Mouse (Mus musculus) adrenal gland, adult 18-20 months (tissue): ENCODE data around the gene Eif4g3. TPM values are rescaled to one million over a fixed set of nuclear protein-coding genes. Genes with fewer than 3 reads are reported as not detected.

Source experiments
- DNase-seq, 2 experiments: peaks; one replicate each; pipeline ENCODE4 v3.0.0; 2021 to 2022; ENCODE audit warnings: low spot score in 2 of 2
- total RNA-seq, 2 experiments: library from RNA; stranded (reverse); gene quantifications; 1 replicate in 1 of 2; 2 replicates in 1 of 2; pipeline ENCODE4 v1.2.3; 2021

Eif4g3 gene
- total RNA-seq, 2 experiments from 2014 or later: 67.3 to 131 TPM

DNA sequence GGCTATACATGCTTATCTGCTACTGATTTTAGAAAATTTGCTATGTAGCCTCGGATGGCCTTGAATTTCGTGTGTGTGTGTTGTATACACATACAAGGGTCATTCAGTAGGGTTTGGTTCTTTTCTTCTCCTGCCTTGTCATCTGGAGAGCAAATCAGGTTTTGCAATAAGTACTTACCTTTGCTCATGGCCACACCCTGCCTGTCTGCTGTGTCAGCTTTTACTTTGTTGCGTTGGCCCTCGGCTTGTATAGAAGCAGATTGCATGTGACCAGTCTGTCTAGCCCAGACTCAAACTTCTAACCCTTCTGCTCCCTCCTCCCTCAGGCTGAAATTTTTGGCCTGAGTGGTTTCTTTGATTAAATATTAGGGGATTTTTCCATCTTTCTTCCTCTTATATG is 157.2 kb downstream of the Eif4g3 start:
- no peak for DNase-seq

DNA sequence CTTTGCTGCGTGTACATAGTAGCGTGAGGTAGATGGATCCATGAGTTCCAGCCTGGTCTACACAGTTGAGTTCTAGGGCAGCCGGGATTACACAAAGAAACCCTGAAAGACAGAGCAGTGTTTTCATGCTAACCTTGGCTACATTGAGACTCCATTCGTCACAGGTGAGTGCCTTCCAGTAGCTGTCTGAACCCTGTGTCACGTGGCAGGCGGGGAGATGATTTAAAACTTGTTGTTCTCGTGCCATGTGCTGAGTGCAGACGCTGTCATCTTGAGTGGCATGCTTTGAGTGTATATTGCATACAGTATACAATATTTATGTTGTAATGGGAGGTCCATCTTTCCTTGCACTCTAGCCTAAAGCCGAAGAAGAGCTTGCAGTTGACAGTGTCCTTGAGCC is 158.4 kb downstream of the Eif4g3 start:
- no peak for DNase-seq

DNA sequence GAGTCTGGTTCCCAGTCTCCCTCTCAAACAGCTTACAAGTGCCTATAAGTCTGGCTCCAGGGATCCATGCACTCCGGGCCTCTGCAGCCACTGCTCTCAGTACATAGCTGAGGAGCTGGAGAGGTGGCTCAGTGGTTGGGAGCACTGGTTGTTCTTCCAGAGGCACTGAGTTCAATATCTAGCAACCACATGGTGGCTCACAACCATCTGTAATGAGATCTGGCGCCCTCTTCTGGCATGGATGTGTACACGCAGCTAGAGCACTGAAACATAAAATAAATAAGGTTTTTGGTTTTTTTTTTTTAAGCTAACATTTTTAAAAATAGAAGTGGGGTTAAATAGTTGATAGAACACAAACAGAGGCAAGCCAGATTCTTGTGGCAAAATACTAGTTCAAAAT is 161.2 kb downstream of the Eif4g3 start:
- DNase-seq: peak; percentile 41 to 54

DNA sequence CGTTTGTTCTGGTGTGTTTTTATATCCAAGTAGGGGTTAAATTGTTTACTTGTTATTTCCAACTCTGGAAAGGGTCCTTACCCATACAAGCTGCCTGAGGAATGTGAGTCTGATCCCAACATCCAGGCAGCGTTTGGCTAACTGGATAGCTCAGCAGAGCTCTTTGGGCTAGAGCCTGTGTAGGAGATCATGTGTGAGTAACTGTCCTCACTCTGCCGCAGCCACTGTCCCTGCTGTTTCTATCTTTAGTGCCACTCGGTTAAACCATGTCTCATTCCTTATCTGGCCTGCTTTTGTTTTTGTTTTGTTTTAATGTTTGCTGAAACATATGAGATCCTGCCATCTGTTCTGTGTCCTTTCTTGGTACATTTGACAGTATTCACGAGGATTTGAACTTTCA is 168.1 kb downstream of the Eif4g3 start:
- no peak for DNase-seq

DNA sequence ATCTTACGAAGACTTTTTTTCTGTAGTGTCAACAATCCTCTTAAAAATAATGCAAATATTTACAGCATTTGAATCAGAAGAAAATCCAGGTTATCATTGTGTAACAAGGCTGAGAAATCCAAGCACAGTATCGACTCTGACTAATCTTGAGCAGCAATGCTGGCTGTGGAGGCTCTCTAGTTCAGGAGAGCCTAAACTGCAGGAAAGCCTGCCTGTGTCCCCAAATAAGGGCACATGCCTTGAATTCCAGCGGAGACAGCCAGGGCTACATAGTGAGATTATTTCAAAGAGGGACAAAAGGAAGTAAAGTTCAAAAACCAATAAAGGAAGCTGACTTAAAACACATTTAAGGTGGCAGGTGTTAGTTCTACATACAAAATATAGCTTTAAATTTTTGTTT is 168.7 kb downstream of the Eif4g3 start:
- no peak for DNase-seq

DNA sequence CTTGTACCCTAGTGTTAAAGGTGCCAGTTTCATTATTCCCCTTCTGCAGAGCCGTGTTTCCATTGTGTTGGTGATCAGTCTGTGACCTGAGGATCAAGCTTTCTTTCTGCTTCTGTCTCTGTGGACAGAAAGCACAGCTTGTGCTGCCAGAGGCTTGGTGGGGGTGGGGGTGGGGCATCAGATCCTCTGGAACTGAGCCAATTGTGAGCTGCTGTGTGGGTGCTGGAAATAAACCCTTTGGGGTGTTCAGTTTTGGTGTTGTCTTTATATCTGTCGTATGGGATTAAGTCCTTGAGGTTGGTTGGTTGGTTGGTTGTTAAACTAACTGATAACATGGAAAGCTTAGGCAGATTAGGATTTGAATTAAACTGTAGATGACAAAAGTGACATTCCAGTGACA is 171.0 kb downstream of the Eif4g3 start:
- no peak for DNase-seq

DNA sequence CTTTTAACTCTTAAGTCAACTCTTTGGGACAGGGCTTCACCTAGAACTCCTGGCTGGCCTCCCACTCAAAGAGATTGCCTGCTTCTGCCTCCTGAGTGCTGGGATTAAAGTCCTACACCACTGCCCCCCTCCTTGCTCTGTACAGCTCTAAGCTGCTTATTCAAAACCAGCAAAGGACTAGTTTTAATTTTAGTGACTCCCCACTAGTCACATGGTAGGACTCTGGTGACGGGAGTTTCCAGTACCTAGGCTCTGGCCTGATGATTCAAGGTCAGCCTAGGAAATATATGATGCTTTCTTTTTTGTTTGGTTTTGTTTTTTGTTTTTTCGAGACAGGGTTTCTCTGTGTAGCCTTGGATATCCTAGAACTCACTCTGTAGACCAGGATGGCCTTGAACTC is 172.0 kb downstream of the Eif4g3 start:
- DNase-seq: no peak

DNA sequence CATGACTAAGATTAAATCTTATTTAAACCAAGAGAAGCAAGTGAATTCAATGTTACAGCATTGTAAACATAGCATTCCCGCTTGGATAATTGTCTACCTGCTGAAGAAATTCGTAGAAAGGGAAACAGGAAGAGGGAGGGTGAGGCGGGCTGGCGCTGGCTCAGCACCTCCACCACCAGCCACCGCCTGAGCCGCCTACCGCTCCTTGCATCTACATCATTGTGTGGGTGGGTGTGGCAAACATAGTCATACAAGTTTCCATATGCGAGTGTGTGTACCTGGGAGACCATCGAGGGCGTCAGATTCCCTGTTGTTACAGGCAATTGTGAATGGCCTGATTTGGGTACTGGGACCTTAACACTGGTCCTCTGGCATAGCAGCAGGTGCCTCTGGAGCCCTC is 173.7 kb downstream of the Eif4g3 start:
- no peak for DNase-seq

DNA sequence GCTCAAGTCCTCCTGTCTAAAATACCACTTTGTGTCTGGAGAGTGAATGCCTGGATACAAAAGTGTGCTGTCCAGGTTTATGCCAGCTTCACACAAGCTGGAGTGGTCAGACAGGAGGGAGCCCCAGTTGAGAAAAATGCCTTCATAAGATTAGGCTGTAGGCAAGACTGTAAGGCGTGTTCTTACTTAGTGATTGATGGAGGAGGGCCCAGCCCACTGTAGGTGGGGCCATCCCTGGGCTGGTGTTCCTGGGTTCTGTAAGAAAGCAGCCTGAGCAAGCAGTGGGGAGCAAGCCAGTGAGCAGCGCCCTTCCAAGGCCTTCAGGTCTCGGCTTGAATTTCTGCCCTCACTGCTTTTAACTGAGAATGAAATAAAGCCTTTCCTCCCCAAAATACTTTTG is 175.3 kb downstream of the Eif4g3 start:
- DNase-seq: no peak

DNA sequence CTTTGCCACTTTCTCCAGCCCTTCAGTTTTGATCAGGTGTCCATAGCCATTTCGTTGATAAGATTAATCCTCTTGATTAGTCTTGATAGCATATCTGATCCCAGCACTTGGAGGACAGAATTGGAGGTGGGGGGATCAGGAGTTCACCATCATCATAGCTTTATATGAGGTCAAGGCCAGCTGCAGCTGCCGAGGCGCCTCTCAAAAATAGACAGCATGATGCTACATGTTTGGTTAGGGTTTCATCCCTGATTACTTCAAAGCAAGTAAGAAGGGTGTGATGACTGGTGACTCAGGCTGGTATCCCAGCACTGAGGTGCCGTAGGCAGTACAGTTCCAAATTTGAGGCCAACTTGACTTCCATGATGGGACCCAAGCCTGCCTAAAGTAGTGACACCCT is 176.6 kb downstream of the Eif4g3 start:
- no peak for DNase-seq

DNA sequence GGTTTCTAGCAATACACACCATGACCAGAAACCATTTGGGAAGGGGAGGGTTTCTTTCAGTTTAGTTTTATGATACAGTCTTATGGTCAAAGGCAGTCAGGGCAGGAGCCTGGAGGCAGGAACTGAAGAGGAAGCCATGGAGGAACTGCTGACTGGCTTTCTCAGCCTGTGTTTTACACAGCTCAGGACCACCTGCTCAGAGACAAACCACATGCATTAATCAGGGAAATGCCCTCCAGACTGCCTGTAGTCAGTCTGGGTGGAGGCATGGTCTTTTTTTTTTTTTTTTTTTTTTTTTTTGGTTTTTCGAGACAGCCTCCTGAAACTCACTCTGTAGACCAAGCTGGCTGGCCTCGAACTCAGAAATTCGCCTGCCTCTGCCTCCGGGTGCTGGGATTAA is 179.9 kb downstream of the Eif4g3 start:
- DNase-seq: no peak

DNA sequence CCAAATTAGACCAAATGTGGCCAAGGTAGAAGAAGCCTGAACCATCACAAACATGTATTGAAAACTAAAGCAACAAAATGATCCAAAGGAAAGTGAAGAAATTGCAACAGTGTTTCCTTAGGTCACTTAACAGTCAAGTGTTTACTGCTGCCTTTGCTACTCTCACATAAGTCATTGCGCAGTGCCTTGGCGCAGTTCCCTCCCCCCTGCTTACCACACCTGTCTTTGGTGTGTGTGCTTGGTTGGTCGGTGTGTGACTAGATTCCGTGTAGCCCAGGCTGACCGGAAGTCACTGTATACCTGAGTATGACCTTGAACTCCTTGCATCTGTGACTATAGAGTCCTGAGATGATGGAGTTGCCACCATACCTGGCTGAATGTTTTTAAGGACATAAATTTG is 186.6 kb downstream of the Eif4g3 start:
- DNase-seq: no peak

DNA sequence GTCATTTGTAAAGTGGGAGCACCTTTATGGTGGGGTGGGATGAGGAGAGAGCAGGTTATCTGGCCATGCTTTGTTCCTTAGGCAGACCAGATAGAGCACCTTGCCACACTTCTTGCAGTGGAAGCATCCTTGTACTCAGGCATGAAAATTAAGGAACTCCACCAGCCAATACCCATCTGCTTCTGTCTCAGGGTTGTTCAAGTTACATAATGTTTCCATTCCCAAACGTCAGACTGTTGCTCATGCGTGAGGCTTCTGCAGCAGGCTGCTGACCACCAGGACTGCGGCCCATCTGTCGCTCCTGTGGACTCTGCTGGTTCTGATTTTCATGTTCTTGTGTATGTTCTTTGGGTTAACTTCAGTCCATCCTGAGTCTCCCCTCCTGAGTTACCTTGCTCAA is 187.9 kb downstream of the Eif4g3 start:
- DNase-seq: no peak

DNA sequence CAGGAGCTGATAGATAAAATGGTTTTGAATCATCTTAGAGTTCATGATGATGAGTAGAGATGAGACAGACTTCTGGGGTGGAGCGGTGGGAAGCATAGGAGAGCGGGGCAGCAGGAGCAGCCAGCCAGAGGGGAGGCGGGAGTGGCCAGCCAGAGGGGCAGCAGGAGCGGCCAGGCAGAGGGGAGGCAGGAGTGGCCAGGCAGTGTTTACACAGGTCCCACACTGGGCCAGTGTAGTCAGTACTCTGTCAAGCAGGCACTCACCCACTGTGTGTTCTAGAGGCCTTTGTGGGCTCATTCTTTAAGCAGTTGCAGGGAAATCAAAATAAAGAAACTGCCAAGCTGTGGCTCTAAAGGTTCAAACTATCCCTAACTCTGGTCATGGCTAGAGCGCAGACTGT is 191.2 kb downstream of the Eif4g3 start:
- DNase-seq: no peak

DNA sequence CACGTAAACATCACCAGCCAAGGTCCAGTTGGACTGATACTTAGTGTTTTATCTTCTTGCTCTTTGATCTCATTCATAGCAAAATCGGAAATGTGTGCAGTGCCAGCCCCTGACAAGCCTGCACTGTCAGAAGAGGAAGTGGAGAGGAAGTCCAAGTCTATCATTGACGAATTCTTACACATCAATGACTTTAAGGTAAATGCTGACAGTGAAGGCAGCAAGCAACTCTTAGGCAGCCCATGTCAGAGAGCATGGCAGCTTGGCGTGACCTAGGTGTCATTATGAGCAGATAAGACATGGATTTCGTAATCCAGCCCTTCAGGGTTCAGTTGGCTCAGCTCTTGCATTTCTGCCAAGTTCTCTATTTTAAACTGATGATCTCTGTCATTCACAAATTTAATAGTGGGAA is 191.8 kb downstream of the Eif4g3 start:
- DNase-seq: peak in 1 of 2 experiments; percentile 18

DNA sequence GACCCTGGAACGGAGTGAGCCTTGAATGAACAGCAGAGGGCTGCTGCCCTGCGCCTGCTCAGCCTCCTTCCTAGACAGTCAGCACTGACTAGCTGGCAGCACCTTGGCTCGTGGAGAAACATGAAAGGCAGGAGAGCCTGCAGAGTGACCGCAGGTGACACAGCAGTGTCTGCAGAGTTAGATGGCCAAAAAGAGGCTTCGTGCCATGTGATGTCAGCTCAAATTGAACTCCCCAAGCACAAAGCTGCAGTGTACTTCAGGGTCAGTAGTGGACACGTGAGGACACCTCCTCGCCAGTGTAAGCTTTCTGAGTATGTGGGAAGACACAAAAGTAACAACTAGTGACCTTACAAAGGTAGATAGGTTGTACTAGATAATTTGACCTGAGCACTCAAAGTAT is 193.1 kb downstream of the Eif4g3 start:
- DNase-seq: no peak

DNA sequence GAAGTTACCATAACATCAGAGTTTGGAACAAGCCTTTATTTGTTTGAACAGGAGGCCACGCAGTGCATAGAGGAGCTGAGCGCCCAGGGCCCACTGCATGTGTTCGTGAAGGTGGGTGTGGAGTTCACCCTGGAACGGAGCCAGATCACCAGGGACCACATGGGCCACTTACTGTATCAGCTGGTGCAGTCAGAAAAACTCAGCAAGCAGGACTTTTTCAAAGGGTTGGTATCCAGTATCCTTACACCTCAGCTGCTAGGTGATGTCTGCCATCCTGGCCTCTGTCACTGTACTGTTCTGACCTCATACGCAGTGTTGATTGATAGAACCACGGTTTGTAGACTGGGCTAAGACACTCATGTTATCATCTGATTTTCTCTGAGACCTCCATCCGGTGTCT is 195.2 kb downstream of the Eif4g3 start:
- DNase-seq: no peak

DNA sequence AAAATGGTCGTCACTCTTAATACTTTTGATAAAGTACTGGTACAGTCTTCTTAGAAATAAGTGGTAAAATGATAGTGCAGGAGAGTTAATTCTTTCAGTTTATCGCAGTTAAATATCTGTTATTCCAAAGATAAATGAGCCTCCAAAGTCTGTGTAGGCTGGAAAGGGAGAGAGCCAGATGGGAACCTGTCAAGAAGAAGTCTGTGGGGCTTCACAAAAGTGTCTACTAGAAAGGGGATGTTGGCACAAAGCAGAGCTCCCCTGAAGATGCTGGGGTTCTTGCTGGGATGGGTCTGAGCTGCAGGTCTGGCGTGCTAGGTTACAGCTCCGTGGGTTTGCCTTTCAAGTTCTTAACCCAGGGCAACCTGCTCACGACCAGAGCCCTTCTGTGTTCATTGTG is 199.7 kb downstream of the Eif4g3 start:
- no peak for DNase-seq

DNA sequence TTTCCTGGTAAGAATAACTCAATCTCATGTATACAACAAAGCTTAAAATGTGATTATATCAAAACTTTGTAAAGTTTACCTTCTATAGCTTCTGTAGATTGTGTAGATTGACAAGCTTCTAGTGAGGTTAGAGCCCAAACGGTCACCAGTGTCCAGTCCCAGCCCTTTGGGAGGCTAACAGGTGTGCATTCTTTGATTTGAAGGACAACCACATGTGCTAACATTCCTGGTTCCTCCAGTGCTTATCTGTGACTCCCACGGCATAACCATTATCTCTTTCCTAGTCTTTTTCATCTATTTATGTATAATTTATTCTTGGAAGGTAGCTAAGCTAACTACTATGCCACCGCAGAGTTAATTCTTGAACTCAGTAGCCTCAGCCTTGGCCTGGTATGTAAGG is 207.9 kb downstream of the Eif4g3 start:
- no peak for DNase-seq

DNA sequence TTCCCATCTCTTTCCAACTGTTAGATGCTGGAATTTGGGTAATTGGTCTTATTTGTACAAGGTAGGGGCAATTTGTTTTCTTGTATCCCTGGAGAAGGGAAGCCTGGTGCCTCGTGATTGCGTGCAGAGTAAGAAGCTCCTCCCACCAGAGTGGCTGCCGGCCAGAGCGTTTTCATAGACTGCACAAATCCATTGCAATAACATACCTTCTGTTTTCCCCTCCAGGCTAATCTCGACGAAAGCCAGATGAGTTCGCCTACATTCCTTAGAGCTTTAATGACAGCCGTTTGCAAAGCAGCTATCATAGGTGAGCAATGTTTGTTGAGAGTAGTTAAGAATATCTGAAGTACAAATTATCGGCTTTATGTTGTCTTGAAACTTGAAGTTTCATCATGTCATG is 208.9 kb downstream of the Eif4g3 start:
- no peak for DNase-seq

DNA sequence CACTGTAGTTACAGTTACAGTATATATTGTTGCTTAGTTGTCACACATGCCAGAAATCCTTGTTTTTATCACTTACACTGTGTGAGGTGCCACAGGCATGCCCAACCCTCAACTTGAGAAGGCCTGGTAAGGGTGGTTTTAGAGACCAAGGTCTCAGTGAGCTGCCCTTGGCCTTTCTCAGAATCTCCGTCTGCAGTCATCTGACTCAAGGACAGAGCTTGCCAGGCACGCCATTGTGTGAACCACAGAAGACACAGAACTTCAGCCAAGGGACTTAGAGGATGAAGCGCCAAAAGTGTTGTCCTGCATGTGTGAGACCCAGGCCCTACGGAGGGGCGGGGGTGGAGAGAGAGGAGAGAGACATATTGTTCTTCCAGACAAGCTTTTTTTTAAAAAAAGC is 217.3 kb downstream of the Eif4g3 start:
- DNase-seq: peak in 1 of 2 experiments; percentile 44

DNA sequence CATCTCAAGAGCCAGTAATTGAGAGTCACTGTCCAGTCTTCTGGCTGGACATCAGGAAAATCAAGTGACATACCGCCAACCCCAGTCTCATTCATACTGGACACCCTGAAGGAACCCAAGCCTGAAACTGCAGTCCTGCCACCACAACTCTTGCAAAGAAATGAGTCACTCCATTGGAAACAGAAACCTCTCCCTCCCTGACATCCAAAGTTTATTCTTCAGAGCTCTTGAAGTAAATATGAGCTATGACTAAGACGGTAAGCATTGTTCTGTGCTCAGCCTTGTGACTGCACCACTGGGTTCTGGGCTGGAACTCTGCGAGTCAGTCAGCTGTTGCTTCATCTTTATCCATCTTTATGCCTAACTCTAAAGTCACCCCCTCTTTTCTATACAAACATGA is 221.0 kb downstream of the Eif4g3 start:
- DNase-seq: no peak

DNA sequence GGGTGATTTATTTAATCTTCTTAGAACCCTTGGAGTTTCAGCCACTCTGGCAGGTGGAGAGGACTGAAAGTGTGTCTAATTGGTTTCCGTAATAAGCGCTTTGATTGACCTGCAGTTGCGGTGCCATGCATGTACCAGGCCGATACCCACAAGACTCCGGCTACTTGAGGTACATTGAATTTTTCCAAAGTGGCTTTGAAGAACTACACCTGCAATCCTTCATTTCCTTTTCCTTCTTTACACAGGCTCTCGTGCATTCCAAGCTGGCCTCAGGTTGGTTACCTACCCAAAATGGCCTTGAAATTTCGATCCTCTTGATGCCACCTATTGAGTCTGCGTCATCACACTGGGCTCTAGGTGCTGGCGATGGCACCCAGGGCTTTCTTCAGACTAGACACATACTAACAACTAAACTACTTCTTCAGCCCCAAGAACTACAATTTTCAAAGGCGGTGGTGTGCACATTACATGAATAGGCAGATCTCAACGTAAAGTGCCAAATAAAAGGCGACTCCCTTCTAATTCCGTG is 222.9 kb downstream of the Eif4g3 start:
- peak in 1 of 2 experiments; percentile 12 for DNase-seq
